Mouse (Mus musculus) kidney, embryonic 15.5 days (tissue): ENCODE data around the gene Mrvi1. TPM values are rescaled to one million over a fixed set of nuclear protein-coding genes. Genes with fewer than 3 reads are reported as not detected.

Source experiments
- ATAC-seq: fragments of 200-750 bp; cut with Nextera tagmentation; replicated peaks from 2 replicates; pipeline ENCODE4 v1.8.0; 2017; ENCODE audit warnings: moderate TSS enrichment; ENCODE audit not compliant: low FRiP score
- H3K27ac ChIP-seq: fragments of 300-500 bp; sonication (generic); 2 replicates; pipeline ENCODE4 v1.5.1; 2015; ENCODE audit warnings: mild to moderate bottlenecking, inconsistent platforms
- H3K27me3 ChIP-seq: fragments of 300-500 bp; sonication (generic); 2 replicates; pipeline ENCODE4 v1.6.1; 2015; ENCODE audit warnings: inconsistent platforms
- H3K36me3 ChIP-seq: fragments of 300-500 bp; sonication (generic); 2 replicates; pipeline ENCODE4 v1.6.1; 2015; ENCODE audit warnings: inconsistent platforms
- H3K4me1 ChIP-seq: fragments of 300-500 bp; sonication (generic); 2 replicates; pipeline ENCODE4 v1.6.1; 2015; ENCODE audit warnings: inconsistent platforms
- H3K4me2 ChIP-seq: fragments of 300-500 bp; sonication (generic); 2 replicates; pipeline ENCODE4 v1.6.1; 2015; ENCODE audit warnings: moderate library complexity, mild to moderate bottlenecking, inconsistent platforms
- H3K4me3 ChIP-seq: fragments of 300-500 bp; sonication (generic); replicated peaks from 2 replicates; pipeline ENCODE4 v1.5.1; 2015; ENCODE audit warnings: mild to moderate bottlenecking, inconsistent platforms
- H3K9ac ChIP-seq: fragments of 300-500 bp; sonication (generic); 2 replicates; pipeline ENCODE4 v1.6.1; 2015; ENCODE audit warnings: mild to moderate bottlenecking, inconsistent platforms
- H3K9me3 ChIP-seq: fragments of 300-500 bp; sonication (generic); replicated peaks from 2 replicates; pipeline ENCODE4 v1.6.1; 2016; ENCODE audit warnings: inconsistent platforms
- WGBS: fragments of 180-500 bp; shearing (Covaris S2); methylation state at CpG from one replicate; pipeline ENCODE4 v1.1.7; 2015; ENCODE audit warnings: mixed read lengths; 5-methylcytosine and 5-hydroxymethylcytosine counted together
- polyA plus RNA-seq: library from polyadenylated mRNA; unstranded; fragments of >200 nt; fragmentation: Nextera tagmentation; extraction: Ambion mirVana; gene quantifications from 2 replicates; pipeline ENCODE4 v1.2.1, GENCODE M21; 2015

The Mrvi1 gene
- polyA plus RNA-seq, 1 experiment from 2014 or later, result 15.8 TPM

DNA sequence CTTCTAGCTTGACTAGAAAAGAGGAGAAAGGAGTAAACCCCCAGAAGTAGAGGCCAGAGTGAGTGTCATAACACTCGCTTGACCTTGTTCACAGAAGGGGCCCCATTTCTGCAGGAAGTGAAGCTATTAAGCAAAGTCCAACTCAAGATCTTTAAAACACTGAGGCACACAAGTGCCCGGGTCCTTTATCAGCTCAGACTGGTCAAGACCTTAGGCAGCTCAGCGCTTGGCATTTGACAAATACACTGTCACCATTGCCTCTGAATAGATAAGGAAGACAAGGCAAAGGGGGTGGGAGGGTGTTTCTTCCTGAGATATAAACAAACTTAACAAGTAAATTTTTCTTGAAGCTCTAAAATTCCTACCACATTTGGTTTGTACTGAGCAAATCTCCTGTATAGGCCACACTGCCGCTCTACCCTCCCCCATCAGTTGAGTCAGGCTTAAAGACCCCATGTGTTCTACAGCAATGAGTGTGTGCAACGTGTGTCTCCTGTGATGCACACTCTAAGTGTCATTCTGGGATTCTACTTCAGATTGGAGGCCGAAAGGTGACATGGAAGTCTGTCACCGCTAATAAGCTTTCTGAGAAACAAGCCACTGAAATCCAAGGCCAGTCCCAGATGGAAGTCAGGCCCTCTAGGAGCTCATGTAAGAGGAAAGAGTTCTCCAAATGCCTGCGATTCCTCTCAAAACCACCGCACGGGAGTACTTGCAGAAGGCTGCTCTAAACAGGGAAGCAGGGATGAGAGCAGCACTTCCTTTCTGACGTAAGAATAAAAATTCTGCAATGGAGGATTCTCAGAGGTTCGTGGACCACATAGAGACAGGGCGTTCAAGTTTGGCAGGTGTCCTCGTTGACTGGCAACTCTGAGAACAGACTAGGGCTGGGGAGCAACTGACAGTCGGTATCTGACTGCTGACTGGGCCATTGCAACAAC, 16.9 kb upstream of the Mrvi1 start:
- Histone ChIP-seq H3K27me3 (no peaks in the 10 kb centered on the region), H3K36me3 (no peaks in the 10 kb centered on the region), H3K4me3 (no peak overlapping the region), H3K9me3 (no peaks in the 10 kb centered on the region), H3K4me1 (no peaks in the 10 kb centered on the region), H3K9ac (no peak overlapping the region), H3K4me2 (no peak overlapping the region), H3K27ac (no peak overlapping the region)
- no peak for ATAC-seq
- WGBS, result 82% methylated on average over 15 of the region's 15 CpGs

DNA sequence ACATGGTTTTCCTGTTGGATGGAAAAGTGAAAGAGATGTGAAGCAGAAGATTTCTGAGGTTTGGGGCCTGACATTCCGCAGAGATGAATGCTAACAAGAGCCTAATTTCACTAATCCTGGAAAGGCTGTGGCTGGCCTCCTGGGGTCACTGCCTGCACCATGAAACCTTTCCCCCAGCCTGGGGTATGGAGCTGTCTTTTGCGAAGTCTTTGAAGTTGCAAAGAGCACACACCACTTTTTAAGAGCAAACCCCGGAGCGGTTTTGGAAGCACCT, 8.9 kb upstream of the Mrvi1 start:
- Histone ChIP-seq H3K4me2 (no peak overlapping the region), H3K27ac (no peak overlapping the region), H3K27me3 (no peaks in the 10 kb centered on the region), H3K4me1 (peaks cover 36% of the 10 kb centered on the region), H3K9ac (no peak overlapping the region), H3K4me3 (no peak overlapping the region), H3K36me3 (no peaks in the 10 kb centered on the region), H3K9me3 (no peaks in the 10 kb centered on the region)
- no peak for ATAC-seq
- WGBS, result 56% methylated on average over 4 of the region's 4 CpGs

DNA sequence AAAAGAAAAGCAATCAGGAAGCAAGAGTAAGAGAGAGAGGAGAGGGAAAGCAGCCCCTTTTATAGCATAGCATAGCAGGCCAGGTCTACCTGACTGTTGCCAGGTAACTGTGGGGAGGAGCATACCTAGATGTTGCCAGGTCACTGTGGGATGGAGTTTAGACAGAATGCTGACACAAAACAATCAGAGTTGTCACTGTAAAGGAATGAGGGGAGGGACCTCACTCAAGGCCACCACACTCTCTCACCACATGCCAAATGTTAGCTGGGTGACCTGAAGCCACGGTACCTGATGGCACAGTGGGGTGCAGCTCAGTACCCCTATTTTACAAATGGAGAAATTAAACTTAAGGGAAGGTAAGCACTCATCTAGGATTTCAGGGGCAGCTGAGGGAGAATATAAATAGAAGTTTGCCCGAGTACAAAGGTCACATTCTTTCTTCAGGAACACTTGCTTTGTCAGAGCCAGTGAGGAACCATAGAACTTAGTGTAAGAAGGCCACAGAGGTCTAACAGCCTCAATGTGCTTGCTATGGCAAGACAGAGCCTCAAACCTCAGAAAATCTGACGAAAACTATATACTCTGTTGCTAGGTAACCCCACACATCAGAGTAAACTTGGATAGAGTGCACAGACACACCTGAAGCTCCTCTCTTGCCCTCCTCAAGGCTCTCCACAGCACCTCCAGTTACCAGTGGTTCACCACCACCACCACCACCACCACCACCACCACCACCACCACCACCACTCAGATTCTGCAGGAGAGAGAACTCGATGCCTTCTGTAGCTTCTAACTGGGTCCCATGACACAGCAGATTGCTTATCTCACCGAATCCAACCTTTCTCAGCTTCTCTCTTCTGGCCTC, 8.3 kb upstream of the Mrvi1 start:
- WGBS, result 60% methylated on average over 5 of the region's 5 CpGs
- no peak for ATAC-seq

DNA sequence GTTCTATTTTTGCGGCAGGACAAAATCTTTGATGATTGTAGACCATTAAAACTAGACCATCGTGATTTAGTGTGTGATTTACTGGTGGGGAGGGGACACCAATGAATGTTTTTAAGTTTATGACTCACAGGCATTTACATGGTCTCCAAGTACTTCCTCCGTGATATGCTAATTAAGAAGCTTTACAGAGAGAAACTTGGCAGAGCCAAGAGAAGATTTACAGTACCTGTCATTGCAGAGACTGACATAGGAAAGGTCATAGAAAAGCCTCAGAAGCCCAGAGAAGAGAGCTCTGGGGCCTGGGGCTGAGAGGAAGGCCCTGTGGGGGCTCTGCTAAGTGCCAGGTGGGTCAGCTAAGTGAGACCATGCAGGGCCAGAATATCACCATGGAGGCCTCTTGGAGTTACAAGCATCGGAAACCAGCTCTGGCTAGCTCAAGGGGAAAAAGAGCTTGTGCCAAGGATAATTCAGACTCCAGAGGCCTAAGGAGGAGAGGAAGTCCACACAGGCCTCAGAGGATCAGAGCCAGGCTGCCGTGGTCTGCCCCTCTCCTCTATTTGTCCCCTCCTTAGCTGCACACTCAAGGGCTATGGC, 7.1 kb upstream of the Mrvi1 start:
- Histone ChIP-seq H3K4me3 (no peak overlapping the region), H3K4me2 (no peak overlapping the region), H3K9ac (no peak overlapping the region), H3K27ac (peak overlapping the region; percentile 92), H3K9me3 (no peaks in the 10 kb centered on the region), H3K36me3 (no peaks in the 10 kb centered on the region), H3K27me3 (no peaks in the 10 kb centered on the region), H3K4me1 (peaks cover 45% of the 10 kb centered on the region)
- WGBS, result 23% methylated on average over 5 of the region's 5 CpGs
- ATAC-seq, result peak; percentile 84

More for the DNA sequence above, 8.3 kb upstream of the Mrvi1 start:
- H3K27me3 ChIP-seq, result no peaks in the 10 kb centered on the region
- no peaks in the 10 kb centered on the region for H3K36me3 ChIP-seq
- no peak overlapping the region for H3K4me2 ChIP-seq
- peaks cover 42% of the 10 kb centered on the region for H3K4me1 ChIP-seq
- H3K9ac ChIP-seq, result no peak overlapping the region
- peak overlapping the region; percentile 92 for H3K27ac ChIP-seq
- H3K4me3 ChIP-seq, result no peak overlapping the region
- H3K9me3 ChIP-seq, result no peaks in the 10 kb centered on the region

DNA sequence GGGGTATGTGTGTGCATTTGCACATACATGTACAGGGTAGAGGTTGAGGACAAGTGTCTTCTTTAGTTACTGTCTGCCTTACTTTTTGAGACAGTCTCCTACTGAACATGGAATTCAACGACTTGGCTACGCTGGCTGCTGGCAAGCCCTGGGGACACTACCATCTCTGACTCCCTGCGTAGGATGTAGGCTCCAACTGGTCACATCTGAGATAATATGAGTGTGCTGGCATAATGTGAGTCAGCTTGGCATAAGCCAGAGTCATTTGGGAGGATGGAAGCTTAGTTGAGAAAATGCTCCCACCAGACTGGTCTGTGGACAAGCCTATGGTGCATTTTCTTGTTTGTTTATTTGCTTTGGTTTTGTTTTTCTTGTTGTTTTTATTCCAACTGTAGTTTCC, 5.8 kb upstream of the Mrvi1 start:
- H3K4me1 ChIP-seq, result peaks cover 52% of the 10 kb centered on the region
- H3K4me2 ChIP-seq, result no peak overlapping the region
- no peaks in the 10 kb centered on the region for H3K27me3 ChIP-seq
- 0 out of 2 replicates have a peak overlapping the region, but pooled peaks have one; percentile 92 for H3K27ac ChIP-seq
- H3K4me3 ChIP-seq, result no peak overlapping the region
- H3K36me3 ChIP-seq, result no peaks in the 10 kb centered on the region
- WGBS, result 93% methylated on average over 3 of the region's 3 CpGs
- H3K9ac ChIP-seq, result no peak overlapping the region
- H3K9me3 ChIP-seq, result no peaks in the 10 kb centered on the region
- ATAC-seq, result no peak

DNA sequence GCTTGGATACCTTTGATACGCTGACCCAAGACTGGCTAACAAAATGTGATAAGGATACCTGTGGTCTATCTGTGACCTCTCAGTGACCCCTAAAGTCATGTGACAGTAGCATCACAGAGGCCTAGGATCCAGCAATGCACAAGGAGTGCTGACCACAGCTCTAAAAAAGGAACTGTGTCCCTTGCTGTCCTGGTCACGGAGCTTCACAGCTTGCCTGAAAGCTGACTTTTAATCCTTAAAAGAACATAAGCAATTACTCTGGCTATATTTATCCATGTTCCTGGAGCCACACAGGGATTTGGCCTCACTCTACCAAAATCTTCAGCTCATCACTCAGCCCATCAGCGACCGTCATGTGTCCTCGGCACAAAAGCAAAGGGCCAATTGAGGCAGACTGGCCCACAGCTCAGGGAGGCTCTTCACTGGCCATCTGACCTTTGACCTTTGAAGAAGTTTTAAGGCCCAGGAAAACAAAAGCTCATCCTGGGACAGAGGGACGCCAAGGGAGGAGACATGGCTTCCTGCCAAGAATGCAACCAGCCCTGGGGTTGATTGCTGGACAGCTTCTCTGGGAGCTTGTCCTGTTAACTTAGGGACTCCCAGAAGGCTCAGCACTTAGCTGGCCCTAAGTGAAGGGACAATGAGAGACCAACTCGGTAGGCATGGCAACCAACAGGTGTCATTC, 3.5 kb upstream of the Mrvi1 start:
- H3K4me3 ChIP-seq, result no peak overlapping the region
- H3K9me3 ChIP-seq, result no peaks in the 10 kb centered on the region
- ATAC-seq, result no peak
- 0 out of 2 replicates have a peak overlapping the region, but pooled peaks have one; percentile 48 for H3K27ac ChIP-seq
- WGBS, result 65% methylated on average over 7 of the region's 7 CpGs
- H3K4me2 ChIP-seq, result no peak overlapping the region
- H3K36me3 ChIP-seq, result no peaks in the 10 kb centered on the region
- H3K27me3 ChIP-seq, result no peaks in the 10 kb centered on the region
- peaks cover 58% of the 10 kb centered on the region for H3K4me1 ChIP-seq
- H3K9ac ChIP-seq, result no peak overlapping the region

DNA sequence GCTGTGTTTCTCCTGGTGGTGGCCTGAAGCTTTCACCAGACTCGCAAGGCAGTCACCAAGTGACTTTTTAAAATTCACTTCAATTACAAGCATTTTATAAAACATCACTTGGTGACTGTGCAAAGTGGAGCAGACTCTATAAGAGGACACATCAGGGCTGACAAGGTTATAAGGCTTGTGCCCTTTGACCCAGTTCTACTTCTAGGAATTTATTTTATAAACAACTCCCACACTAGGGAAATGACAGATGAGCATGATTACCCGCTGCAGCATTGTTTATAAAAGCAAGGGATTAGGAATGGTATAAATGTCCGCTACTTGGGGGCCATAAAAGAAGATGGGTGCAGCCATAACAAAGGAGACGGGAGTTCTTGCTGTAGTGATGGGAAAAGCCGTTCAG, 1.4 kb upstream of the Mrvi1 start:
- Histone ChIP-seq H3K9ac (no peak overlapping the region), H3K4me2 (no peak overlapping the region), H3K4me3 (no peak overlapping the region), H3K4me1 (peaks cover 44% of the 10 kb centered on the region), H3K36me3 (no peaks in the 10 kb centered on the region), H3K9me3 (no peaks in the 10 kb centered on the region), H3K27me3 (no peaks in the 10 kb centered on the region), H3K27ac (peak overlapping the region; percentile 93)
- ATAC-seq, result no peak
- 45% methylated on average over 5 of the region's 5 CpGs for WGBS

DNA sequence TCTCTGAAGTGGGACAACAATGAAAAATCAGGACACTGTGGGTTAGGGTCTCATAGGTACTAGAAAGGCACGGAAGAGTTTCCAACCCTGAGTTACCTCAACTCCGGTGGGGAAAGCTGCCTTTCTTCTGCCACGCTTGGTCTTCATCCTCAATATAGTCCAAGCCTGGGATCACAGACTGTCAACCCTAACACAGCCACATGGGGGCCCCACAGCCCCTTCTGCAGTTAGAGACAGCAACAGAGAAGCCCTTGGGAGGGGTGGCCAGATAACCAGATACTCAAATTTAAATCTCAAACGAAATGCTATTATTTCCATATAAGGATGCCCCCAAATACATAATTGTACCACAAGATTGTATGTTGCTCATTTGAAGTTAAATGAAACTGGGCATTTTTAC, 503 bp upstream of the Mrvi1 start:
- H3K4me3 ChIP-seq, result peak overlapping the region; percentile 34; the same call in 1 of the 2 replicates
- peak overlapping the region; percentile 93 for H3K27ac ChIP-seq
- peak overlapping the region; percentile 54; the same call in 1 of the 2 replicates for H3K4me2 ChIP-seq
- H3K9me3 ChIP-seq, result no peaks in the 10 kb centered on the region
- no peak; the same call in 1 of the 2 replicates for ATAC-seq
- no peak overlapping the region for H3K9ac ChIP-seq
- WGBS, result 52% methylated on average over 4 of the region's 4 CpGs
- H3K27me3 ChIP-seq, result no peaks in the 10 kb centered on the region
- no peaks in the 10 kb centered on the region for H3K36me3 ChIP-seq
- H3K4me1 ChIP-seq, result peaks cover 37% of the 10 kb centered on the region

DNA sequence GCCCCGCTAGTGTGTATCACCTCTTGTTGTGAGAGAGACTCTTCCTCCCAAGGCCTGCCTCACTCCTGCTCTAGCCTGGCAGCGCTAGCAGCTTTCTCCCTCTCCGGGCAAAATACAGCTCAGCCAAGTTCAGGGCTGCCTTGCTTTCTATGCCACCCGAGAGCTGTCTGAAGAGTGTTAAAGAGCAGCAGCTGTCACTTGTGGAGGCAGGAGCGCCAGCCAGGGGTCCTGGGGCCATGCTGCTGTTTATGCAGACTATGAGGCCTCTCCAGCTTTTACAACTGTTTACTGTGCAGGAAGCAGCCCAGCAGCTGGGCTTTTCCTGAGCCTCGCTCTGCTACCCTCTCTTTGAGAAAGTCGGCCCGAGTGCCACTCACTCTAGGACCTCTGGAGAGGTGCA, 1.2 kb downstream of the Mrvi1 start:
- WGBS, result 38% methylated on average over 8 of the region's 8 CpGs
- Histone ChIP-seq H3K36me3 (no peaks in the 10 kb centered on the region), H3K27me3 (no peaks in the 10 kb centered on the region), H3K9ac (0 out of 2 replicates have a peak overlapping the region, but pooled peaks have one; percentile 12), H3K9me3 (no peaks in the 10 kb centered on the region), H3K4me3 (peak overlapping the region; percentile 34), H3K4me2 (peak overlapping the region; percentile 54), H3K27ac (peak overlapping the region; percentile 93), H3K4me1 (peaks cover 39% of the 10 kb centered on the region)
- ATAC-seq, result 0 out of 2 replicates have a peak, but pooled peaks have one; percentile 4

DNA sequence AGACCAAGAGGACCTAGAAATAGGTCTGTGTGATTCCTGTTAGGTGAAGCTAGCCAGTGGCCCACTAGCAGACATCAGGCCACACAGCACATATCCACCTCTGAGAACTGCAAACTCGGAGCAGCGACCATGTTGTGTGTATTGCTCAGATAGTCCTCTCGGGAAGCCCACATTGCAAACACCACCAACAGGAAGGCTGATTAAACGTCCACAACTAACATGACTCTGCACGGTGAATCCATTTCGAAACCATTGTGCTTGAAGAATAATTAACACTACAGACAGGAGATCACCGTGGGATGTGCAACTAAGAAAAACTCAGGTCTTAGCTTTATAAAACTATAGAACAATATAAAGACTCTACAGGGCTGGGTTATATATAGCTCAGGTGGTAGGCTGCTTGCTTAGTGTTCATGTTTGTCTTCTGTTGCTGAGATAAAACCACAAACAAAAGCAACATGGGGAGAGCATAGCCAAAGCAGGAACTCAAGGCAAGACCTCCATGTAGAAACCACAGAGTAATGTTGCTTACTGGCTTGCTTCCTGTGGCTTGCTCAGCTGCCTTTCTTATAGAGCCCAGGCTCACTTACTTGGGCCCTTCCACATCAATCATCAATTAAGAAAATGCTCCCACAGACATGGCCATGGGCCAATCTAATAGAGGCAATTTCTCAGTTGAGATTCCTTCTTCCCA, 4.4 kb downstream of the Mrvi1 start:
- ATAC-seq, result no peak
- H3K4me1 ChIP-seq, result peaks cover 32% of the 10 kb centered on the region
- no peak overlapping the region for H3K27ac ChIP-seq
- no peaks in the 10 kb centered on the region for H3K36me3 ChIP-seq
- no peaks in the 10 kb centered on the region for H3K9me3 ChIP-seq
- no peak overlapping the region for H3K4me3 ChIP-seq
- 87% methylated on average over 7 of the region's 7 CpGs for WGBS
- H3K9ac ChIP-seq, result no peak overlapping the region
- H3K4me2 ChIP-seq, result no peak overlapping the region
- H3K27me3 ChIP-seq, result no peaks in the 10 kb centered on the region

DNA sequence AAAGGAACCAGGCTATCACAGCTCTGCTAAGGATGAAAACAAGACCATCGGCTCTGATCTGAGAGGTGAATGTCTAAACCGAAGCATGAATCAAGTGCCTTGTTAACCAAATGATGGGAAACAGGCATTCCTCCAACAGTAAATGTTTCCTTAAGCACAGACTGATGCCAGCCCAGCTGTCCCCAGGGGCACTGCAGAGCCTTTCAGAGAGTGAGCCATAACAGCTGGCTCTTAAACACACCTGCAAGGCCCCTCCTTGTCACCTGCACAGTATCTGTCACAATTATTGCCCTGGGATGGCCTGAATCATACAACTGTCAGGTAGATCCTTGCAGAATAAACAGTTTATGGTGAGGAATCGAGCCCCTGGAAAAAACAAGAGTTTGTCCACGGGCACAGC, 8.8 kb downstream of the Mrvi1 start:
- ATAC-seq, result no peak
- H3K9ac ChIP-seq, result no peak overlapping the region
- no peaks in the 10 kb centered on the region for H3K9me3 ChIP-seq
- H3K36me3 ChIP-seq, result no peaks in the 10 kb centered on the region
- peak overlapping the region; percentile 65 for H3K27ac ChIP-seq
- peaks cover 27% of the 10 kb centered on the region for H3K4me1 ChIP-seq
- no peaks in the 10 kb centered on the region for H3K27me3 ChIP-seq
- 54% methylated on average over 4 of the region's 4 CpGs for WGBS
- H3K4me2 ChIP-seq, result no peak overlapping the region
- H3K4me3 ChIP-seq, result no peak overlapping the region
